8 mouse cellular contexts compared by ENCODE assay signal in the genomic region with DNA sequence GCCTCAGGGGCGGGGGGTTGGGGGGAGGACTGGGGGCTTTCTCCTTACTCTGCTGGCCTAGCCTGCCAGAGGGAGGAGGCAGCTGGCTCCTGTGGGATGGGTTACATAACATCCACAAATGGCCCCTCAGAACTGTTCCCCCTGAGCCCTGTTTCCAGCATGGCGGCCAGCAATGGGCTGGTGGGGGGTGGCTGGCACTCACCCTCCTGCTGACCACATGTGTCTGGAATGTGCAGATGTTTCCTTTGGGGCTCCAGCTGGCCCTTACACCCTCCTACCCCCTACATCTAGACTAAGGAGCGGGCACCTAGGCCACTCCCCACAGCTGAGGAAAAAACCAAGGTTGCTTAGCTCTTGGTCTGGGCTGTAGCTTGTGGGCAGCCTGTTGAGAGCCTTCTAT. TPM values are rescaled to one million over a fixed set of nuclear protein-coding genes. Genes with fewer than 3 reads are reported as not detected.
DNase-seq lines count a peak whose midpoint lies in the region; ATAC-seq lines count a peak whose summit lies in the region.

No protein-coding gene starts in this region.

- H3K9me3 ChIP-seq in neural tube, embryonic 11.5 days (ENCODE audit: control insufficient read depth, low read length) = no peaks in the 10 kb centered on the region
- H3K9me3 ChIP-seq in heart, embryonic 11.5 days (replicated peaks; ENCODE audit: control insufficient read depth, low read length) = no peaks in the 10 kb centered on the region
- no peaks in the 10 kb centered on the region for H3K9me3 ChIP-seq in midbrain, embryonic 14.5 days (ENCODE audit: control insufficient read depth, low read length)

- H3K4me2 ChIP-seq in neural tube, embryonic 11.5 days (ENCODE audit: low read depth) = peak overlapping the region; percentile 25
- H3K4me2 ChIP-seq in heart, embryonic 11.5 days = peak overlapping the region; percentile 22
- no peak overlapping the region; the same call in 1 of the 2 replicates for H3K4me2 ChIP-seq in midbrain, embryonic 14.5 days (ENCODE audit: low read length)

- WGBS in neural tube, embryonic 11.5 days = 44% methylated on average over 3 of the region's 3 CpGs
- 60% methylated on average over 3 of the region's 3 CpGs for WGBS in heart, embryonic 11.5 days (ENCODE audit: insufficient replicate concordance)
- WGBS in midbrain, embryonic 14.5 days = 51% methylated on average over 3 of the region's 3 CpGs

- peaks cover 15% of the 10 kb centered on the region for H3K4me1 ChIP-seq in neural tube, embryonic 11.5 days (ENCODE audit: control insufficient read depth, insufficient read depth, low read length)
- peaks cover 18% of the 10 kb centered on the region for H3K4me1 ChIP-seq in heart, embryonic 11.5 days (ENCODE audit: control insufficient read depth, insufficient read depth, low read length)
- H3K4me1 ChIP-seq in midbrain, embryonic 14.5 days (ENCODE audit: control insufficient read depth, insufficient read depth, low read length) = peaks cover 14% of the 10 kb centered on the region; the same call in 1 of the 2 replicates

- H3K4me3 ChIP-seq in neural tube, embryonic 11.5 days (ENCODE audit: low read depth, low read length) = no peak overlapping the region
- H3K4me3 ChIP-seq in heart, embryonic 11.5 days (ENCODE audit: low read depth, low read length) = no peak overlapping the region
- H3K4me3 ChIP-seq in midbrain, embryonic 14.5 days (replicated peaks; ENCODE audit: low read depth, low read length) = no peak overlapping the region

- no peaks in the 10 kb centered on the region for H3K36me3 ChIP-seq in neural tube, embryonic 11.5 days (ENCODE audit: control insufficient read depth, insufficient read depth, low read length)
- no peaks in the 10 kb centered on the region for H3K36me3 ChIP-seq in heart, embryonic 11.5 days (ENCODE audit: control insufficient read depth, insufficient read depth, low read length)
- H3K36me3 ChIP-seq in midbrain, embryonic 14.5 days (ENCODE audit: control insufficient read depth, insufficient read depth, low read length) = 0 out of 2 replicates have a peak, but pooled peaks cover 6% of the 10 kb centered on the region

- H3K27ac ChIP-seq in neural tube, embryonic 11.5 days (ENCODE audit: low read depth, low read length) = peak overlapping the region; percentile 67
- H3K27ac ChIP-seq in heart, embryonic 11.5 days (ENCODE audit: low read depth, low read length) = peak overlapping the region; percentile 67
- peak overlapping the region; percentile 77 for H3K27ac ChIP-seq in midbrain, embryonic 14.5 days (replicated peaks; ENCODE audit: low read depth, low read length)

- no peak overlapping the region; the same call in 1 of the 2 replicates for H3K9ac ChIP-seq in neural tube, embryonic 11.5 days (ENCODE audit: low read length)
- H3K9ac ChIP-seq in heart, embryonic 11.5 days (ENCODE audit: low read depth, low read length) = no peak overlapping the region; the same call in 1 of the 2 replicates
- H3K9ac ChIP-seq in midbrain, embryonic 14.5 days (replicated peaks; ENCODE audit: low read length) = no peak overlapping the region

- ATAC-seq in neural tube, embryonic 11.5 days (ENCODE audit: insufficient read depth, low FRiP score, low TSS enrichment) = peak; percentile 45
- peak; percentile 66; the same call in 1 of the 2 replicates for ATAC-seq in heart, embryonic 11.5 days (replicated peaks; ENCODE audit: insufficient number of reproducible peaks, low FRiP score, low TSS enrichment)
- ATAC-seq in midbrain, embryonic 14.5 days (ENCODE audit: low FRiP score, low TSS enrichment) = no peak

- DNase-seq in neural tube, embryonic 11.5 days (ENCODE audit: low spot score) = peak; percentile 29
- DNase-seq in neural tube, embryonic 10.5 days (ENCODE audit: extremely low spot score, low spot score) = no peak
- peak; percentile 43 for DNase-seq in kidney, postnatal 14 days
- DNase-seq in midbrain, embryonic 14.5 days = no peak
- no peak for DNase-seq in yolk sac, embryonic 10.5 days (ENCODE audit: low spot score)
- DNase-seq in right cerebral cortex, postnatal 4 days = no peak
- DNase-seq in layer of hippocampus, adult 18-20 months (ENCODE audit: low spot score in 2 of 2) = no peak

- no peaks in the 10 kb centered on the region for H3K27me3 ChIP-seq in neural tube, embryonic 11.5 days (ENCODE audit: control insufficient read depth, insufficient read depth, low read length)
- H3K27me3 ChIP-seq in heart, embryonic 11.5 days (ENCODE audit: control insufficient read depth, insufficient read depth, low read length) = no peaks in the 10 kb centered on the region
- no peaks in the 10 kb centered on the region for H3K27me3 ChIP-seq in midbrain, embryonic 14.5 days (ENCODE audit: control insufficient read depth, insufficient read depth, low read length)

RNA-seq across cellular contexts. Expression of a gene that starts 9.5 kb away (rescaled TPM):
- polyA plus RNA-seq in neural tube, embryonic 11.5 days (2014; fragmentation: Nextera tagmentation; extraction: Ambion mirVana) = 20.6 and 29.0 TPM in 2 replicates
- polyA plus RNA-seq in heart, embryonic 11.5 days (2014; fragmentation: Nextera tagmentation; extraction: Ambion mirVana) = 8.9 and 9.2 TPM in 2 replicates
- 18.0 and 28.3 TPM in 2 replicates for polyA plus RNA-seq in midbrain, embryonic 14.5 days (2014; fragmentation: Nextera tagmentation; extraction: Ambion mirVana)
- total RNA-seq in layer of hippocampus, adult 18-20 months (2021) = 10 to 100 TPM; 78.8 to 80.0 TPM

RNA-seq across cellular contexts. Expression of a gene that starts 25.1 kb away (rescaled TPM):
- 1.2 and 1.7 TPM in 2 replicates for polyA plus RNA-seq in neural tube, embryonic 11.5 days (2014; fragmentation: Nextera tagmentation; extraction: Ambion mirVana)
- 1.1 and 1.9 TPM in 2 replicates for polyA plus RNA-seq in heart, embryonic 11.5 days (2014; fragmentation: Nextera tagmentation; extraction: Ambion mirVana)
- 4.9 and 6.5 TPM in 2 replicates for polyA plus RNA-seq in midbrain, embryonic 14.5 days (2014; fragmentation: Nextera tagmentation; extraction: Ambion mirVana)
- total RNA-seq in layer of hippocampus, adult 18-20 months (2021) = 10 to 100 TPM; 69.7 to 75.6 TPM

RNA-seq across cellular contexts. Expression of a gene that starts 31.4 kb away (rescaled TPM):
- 81.2 and 88.1 TPM in 2 replicates for polyA plus RNA-seq in neural tube, embryonic 11.5 days (2014; fragmentation: Nextera tagmentation; extraction: Ambion mirVana)
- 72.3 and 80.1 TPM in 2 replicates for polyA plus RNA-seq in heart, embryonic 11.5 days (2014; fragmentation: Nextera tagmentation; extraction: Ambion mirVana)
- 86.2 and 90.8 TPM in 2 replicates for polyA plus RNA-seq in midbrain, embryonic 14.5 days (2014; fragmentation: Nextera tagmentation; extraction: Ambion mirVana)
- total RNA-seq in layer of hippocampus, adult 18-20 months (2021) = 10 to 100 TPM; 79.3 to 84.6 TPM

Comparison
In these comparisons a context has a peak if more than half of its experiments do, and no peak if none do; other contexts are left out.
1. DNase-seq: peak in neural tube, embryonic 11.5 days (single experiment) and kidney, postnatal 14 days (single experiment); none in neural tube, embryonic 10.5 days (single experiment), midbrain, embryonic 14.5 days (single experiment), yolk sac, embryonic 10.5 days (single experiment), right cerebral cortex, postnatal 4 days (single experiment) and layer of hippocampus, adult 18-20 months (0 of 2).
2. Peak in every context shown above with its lines, with median percentiles within 50 percentile points of each other: H3K27ac ChIP-seq.